8 mouse cellular contexts compared by ENCODE assay signal in the genomic region with DNA sequence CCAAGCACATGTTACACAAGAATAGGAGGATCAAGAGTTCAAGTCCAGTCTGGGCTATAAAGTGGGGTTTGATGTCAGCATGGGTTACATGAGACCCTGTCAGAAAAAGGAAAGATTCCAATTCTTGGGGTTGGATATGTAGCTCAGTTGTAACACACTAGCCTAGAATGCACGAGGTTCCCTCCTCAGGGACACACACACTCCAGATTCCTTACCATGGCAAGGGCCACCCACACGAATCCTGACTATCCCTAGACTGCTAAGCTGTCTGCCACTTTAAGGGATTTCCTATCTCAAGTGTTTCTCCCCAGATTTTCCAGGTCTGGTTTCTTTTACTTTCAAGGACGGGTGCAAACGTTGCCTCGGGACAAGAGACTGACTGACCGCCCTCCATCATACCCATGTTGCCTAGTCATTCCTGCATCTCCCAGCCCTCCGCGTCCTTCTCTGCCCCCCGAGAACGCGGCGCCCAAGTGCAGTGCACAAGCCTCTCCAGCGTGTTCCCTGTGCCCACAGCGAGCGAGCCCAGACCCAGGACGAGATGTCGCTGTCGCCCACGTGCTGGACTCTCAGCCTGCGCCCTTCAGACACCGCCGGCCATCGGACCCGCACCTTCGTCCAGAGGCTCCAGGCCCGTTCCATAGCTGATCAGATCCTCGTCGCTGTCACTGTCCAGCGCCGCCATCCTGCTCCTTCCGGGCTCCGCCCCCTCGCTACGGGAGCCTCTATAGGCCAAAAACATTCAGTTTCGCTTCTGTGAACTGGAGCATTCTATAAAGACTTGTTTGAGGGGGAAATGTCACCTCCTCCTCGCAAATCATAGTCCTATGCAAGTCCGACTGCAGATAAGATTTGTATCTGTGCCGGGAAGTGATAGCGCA. TPM values are rescaled to one million over a fixed set of nuclear protein-coding genes. Genes with fewer than 3 reads are reported as not detected.
DNase-seq lines count a peak whose midpoint lies in the region; ATAC-seq and TF ChIP-seq lines count a peak whose summit lies in the region.

A gene (minus strand): TSS at position 712 of the 881 bp plus-strand sequence.

- TF ChIP-seq POLR2A in testis, adult 2 months (IDR thresholded peaks at IDR 0.05; ENCODE audit: control insufficient read depth, low read depth, low read length), result peak; percentile 65; the same call in 1 of the 2 replicates

- no peaks in the 10 kb centered on the region for H3K9me3 ChIP-seq in ES-E14 (ENCODE audit: control insufficient read depth, insufficient read depth, low read depth, low read length)
- H3K9me3 ChIP-seq in forebrain, embryonic 15.5 days, result no peaks in the 10 kb centered on the region
- no peaks in the 10 kb centered on the region for H3K9me3 ChIP-seq in neural tube, embryonic 14.5 days (ENCODE audit: control insufficient read depth, low read length)

- no peaks in the 10 kb centered on the region for H3K36me3 ChIP-seq in ES-E14 (ENCODE audit: control insufficient read depth, insufficient read depth, low read length, poor library complexity, severe bottlenecking)
- no peaks in the 10 kb centered on the region for H3K36me3 ChIP-seq in forebrain, embryonic 15.5 days
- no peaks in the 10 kb centered on the region for H3K36me3 ChIP-seq in neural tube, embryonic 14.5 days (ENCODE audit: control insufficient read depth, insufficient read depth, low read length)
- no peaks in the 10 kb centered on the region for H3K36me3 ChIP-seq in testis, adult 2 months (ENCODE audit: control insufficient read depth, insufficient read depth, low read length)

- no peaks in the 10 kb centered on the region for H3K27me3 ChIP-seq in forebrain, embryonic 15.5 days
- H3K27me3 ChIP-seq in neural tube, embryonic 14.5 days (ENCODE audit: control insufficient read depth, insufficient read depth, low read length), result no peaks in the 10 kb centered on the region
- H3K27me3 ChIP-seq in testis, adult 2 months (ENCODE audit: control insufficient read depth, insufficient read depth, low read length), result no peaks in the 10 kb centered on the region

- H3K4me3 ChIP-seq in ES-E14 (ENCODE audit: insufficient read depth in 1 of 2, low read depth in 1 of 2, low read length in 2 of 2, poor library complexity in 1 of 2, severe bottlenecking in 1 of 2), result peak within 1 kb of the TSS; percentile 96 to 97
- peak within 1 kb of the TSS; percentile 93 for H3K4me3 ChIP-seq in forebrain, embryonic 15.5 days
- H3K4me3 ChIP-seq in neural tube, embryonic 14.5 days (ENCODE audit: low read depth, low read length), result peak within 1 kb of the TSS; percentile 64
- H3K4me3 ChIP-seq in testis, adult 2 months (ENCODE audit: control insufficient read depth, low read depth, low read length), result peak within 1 kb of the TSS; percentile 98

- no peak for TF ChIP-seq CTCF in testis, adult 2 months (IDR thresholded peaks at IDR 0.05; ENCODE audit: control insufficient read depth, insufficient read depth, insufficient replicate concordance, low read depth, low read length)

- peak within 1 kb of the TSS; percentile 76 for H3K4me2 ChIP-seq in forebrain, embryonic 15.5 days (replicated peaks)
- peak within 1 kb of the TSS; percentile 56 for H3K4me2 ChIP-seq in neural tube, embryonic 14.5 days (ENCODE audit: low read depth, low read length)

- DNase-seq in ES-E14 (ENCODE audit: low read depth, low spot score), result peak; percentile 90
- peak; percentile 89 for DNase-seq in cerebellum, adult 11-12 months
- peak; percentile 76 for DNase-seq in heart, postnatal 25 days (ENCODE audit: low spot score)
- DNase-seq in layer of hippocampus, adult 18-20 months (ENCODE audit: low spot score in 2 of 2), result peak; percentile 90 to 97
- peak; percentile 92 to 94 for DNase-seq in lung, adult 18-20 months

- peak within 1 kb of the TSS; percentile 86 for H3K9ac ChIP-seq in ES-E14 (ENCODE audit: insufficient read depth, low read depth, low read length, poor library complexity, severe bottlenecking)
- H3K9ac ChIP-seq in forebrain, embryonic 15.5 days (replicated peaks), result peak within 1 kb of the TSS; percentile 95
- peak within 1 kb of the TSS; percentile 89 for H3K9ac ChIP-seq in neural tube, embryonic 14.5 days (replicated peaks; ENCODE audit: low read depth, low read length)

- peak; percentile 84 for ATAC-seq in forebrain, embryonic 15.5 days (replicated peaks)
- ATAC-seq in neural tube, embryonic 14.5 days (ENCODE audit: low read depth), result peak; percentile 89

- intact Hi-C loops in heart, postnatal 25 days (cut with DNase I), result loop anchor here (1.0 to 5.0 kb wide), 3 partner anchors 15 to 81 kb away; no protein-coding TSS in a partner anchor

- H3K4me1 ChIP-seq in ES-E14 (ENCODE audit: control insufficient read depth in 2 of 2, insufficient read depth in 2 of 2, low read length in 2 of 2, poor library complexity in 1 of 2), result peaks cover 1 to 17% of the 10 kb centered on the region in 2 experiments; a peak in 3 of 4 replicates
- peaks cover 13% of the 10 kb centered on the region for H3K4me1 ChIP-seq in forebrain, embryonic 15.5 days
- H3K4me1 ChIP-seq in neural tube, embryonic 14.5 days (ENCODE audit: control insufficient read depth, insufficient read depth, low read length), result peaks cover 10% of the 10 kb centered on the region
- peaks cover 9% of the 10 kb centered on the region for H3K4me1 ChIP-seq in testis, adult 2 months (ENCODE audit: control insufficient read depth, insufficient read depth, low read length)

- in situ Hi-C loops in ES-E14 (cut with MboI; ENCODE audit: low sequenced_read_pairs in 2 of 2, unreplicated experiment in 2 of 2), result no loop called here

- no peak within 1 kb of the TSS for H3K27ac ChIP-seq in ES-E14 (ENCODE audit: insufficient read depth, low read depth, low read length, poor library complexity, severe bottlenecking)
- H3K27ac ChIP-seq in forebrain, embryonic 15.5 days (replicated peaks), result peak within 1 kb of the TSS; percentile 70
- H3K27ac ChIP-seq in neural tube, embryonic 14.5 days (ENCODE audit: low read depth, low read length), result peak within 1 kb of the TSS; percentile 66
- peak within 1 kb of the TSS; percentile 42 for H3K27ac ChIP-seq in testis, adult 2 months (ENCODE audit: control insufficient read depth, insufficient read depth, low read depth, low read length)

- 2% methylated on average over 39 of the region's 39 CpGs for WGBS in forebrain, embryonic 15.5 days
- WGBS in neural tube, embryonic 14.5 days, result 2% methylated on average over 39 of the region's 39 CpGs

TF ChIP-seq in ES-E14, 5 proteins besides CTCF, POLR2A, EP300 and RAD21:
- TF ChIP-seq HCFC1 (IDR thresholded peaks at IDR 0.05; ENCODE audit: borderline replicate concordance, insufficient read depth, low read length) (peak; percentile 64; the same call in 1 of the 2 replicates), CHD2 (IDR thresholded peaks at IDR 0.05; ENCODE audit: low read depth, low read length) (no peak)
TF ChIP-seq in ES-E14: peak in this region for 1.

RNA-seq across cellular contexts. Expression of the gene that starts here (rescaled TPM):
- 10.6 and 11.0 TPM in 2 replicates for total RNA-seq in ES-E14 (2012; rRNA removed)
- polyA plus RNA-seq in forebrain, embryonic 15.5 days (2015; fragmentation: Nextera tagmentation; extraction: Ambion mirVana), result 22.8 and 25.2 TPM in 2 replicates
- 1 to 10 TPM; 8.8 to 9.9 TPM for total RNA-seq in heart, postnatal 25 days (2021)
- 10 to 100 TPM; 26.5 to 30.1 TPM for total RNA-seq in layer of hippocampus, adult 18-20 months (2021)
- 21.7 and 21.8 TPM in 2 replicates for polyA plus RNA-seq in neural tube, embryonic 14.5 days (2014; fragmentation: Nextera tagmentation; extraction: Ambion mirVana)
- 2.3 and 3.0 TPM in 2 replicates for polyA plus RNA-seq in testis, adult 2 months (2012; rRNA removed)
